Mouse (Mus musculus) CD8-positive naive resting alpha-beta T cell, adult 57 days (primary cell): ENCODE results near the gene Mad2l1bp. TPM values are rescaled to one million over a fixed set of nuclear protein-coding genes. Genes with fewer than 3 reads are reported as not detected.

ENCODE experiments used
- total RNA-seq: library from RNA; stranded (reverse); gene quantifications from one replicate; pipeline ENCODE4 v1.2.4, GENCODE M21; 2023

Gene Mad2l1bp
- 24.8 TPM for total RNA-seq

DNA sequence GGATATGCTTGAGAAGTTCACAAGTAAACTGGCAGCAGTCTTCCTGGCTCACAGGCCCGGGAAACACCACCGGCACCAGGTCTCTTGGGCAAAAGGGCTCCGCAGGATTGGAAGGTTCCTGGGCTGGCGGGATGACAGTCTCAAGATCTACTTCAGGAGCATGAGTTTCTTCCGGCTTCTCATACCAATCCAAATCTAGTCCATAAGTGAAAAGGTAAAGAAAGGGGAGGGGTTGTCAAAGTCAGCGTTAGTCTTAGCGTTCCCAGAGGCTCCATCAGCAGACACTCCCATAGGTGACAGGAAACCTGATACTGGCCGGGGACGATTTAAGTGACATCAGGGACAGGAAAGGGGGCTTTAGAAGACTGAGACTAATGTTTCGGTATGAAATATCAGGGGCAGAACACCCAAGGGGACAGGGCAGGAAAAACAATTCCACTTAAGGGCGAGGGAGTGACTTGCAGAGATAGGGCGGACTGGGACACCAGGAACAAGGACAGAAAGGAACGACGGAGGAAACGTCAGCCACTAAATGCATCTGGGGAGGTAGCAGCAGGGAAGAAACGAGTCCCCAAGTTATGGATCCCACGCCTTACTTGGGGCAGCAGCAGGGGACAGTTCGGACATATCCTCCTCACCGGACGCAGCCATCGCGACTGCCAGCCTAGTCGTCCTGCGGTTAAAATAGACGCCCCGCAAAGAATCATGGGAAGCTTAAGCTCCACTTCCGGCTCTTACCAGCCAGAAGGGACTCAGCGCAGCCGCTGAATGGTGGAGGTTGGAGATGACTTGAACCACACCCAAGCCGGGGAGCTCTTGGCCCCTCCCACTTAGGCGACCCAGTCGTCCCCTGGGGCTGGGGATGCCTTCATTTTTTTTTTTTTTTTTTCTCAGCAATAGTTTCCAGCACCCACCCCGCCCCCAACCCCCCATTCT lies at the start of gene Mad2l1bp:
Gene Mad2l1bp (minus strand): TSS at position 707 of the 936 bp plus-strand sequence.

DNA sequence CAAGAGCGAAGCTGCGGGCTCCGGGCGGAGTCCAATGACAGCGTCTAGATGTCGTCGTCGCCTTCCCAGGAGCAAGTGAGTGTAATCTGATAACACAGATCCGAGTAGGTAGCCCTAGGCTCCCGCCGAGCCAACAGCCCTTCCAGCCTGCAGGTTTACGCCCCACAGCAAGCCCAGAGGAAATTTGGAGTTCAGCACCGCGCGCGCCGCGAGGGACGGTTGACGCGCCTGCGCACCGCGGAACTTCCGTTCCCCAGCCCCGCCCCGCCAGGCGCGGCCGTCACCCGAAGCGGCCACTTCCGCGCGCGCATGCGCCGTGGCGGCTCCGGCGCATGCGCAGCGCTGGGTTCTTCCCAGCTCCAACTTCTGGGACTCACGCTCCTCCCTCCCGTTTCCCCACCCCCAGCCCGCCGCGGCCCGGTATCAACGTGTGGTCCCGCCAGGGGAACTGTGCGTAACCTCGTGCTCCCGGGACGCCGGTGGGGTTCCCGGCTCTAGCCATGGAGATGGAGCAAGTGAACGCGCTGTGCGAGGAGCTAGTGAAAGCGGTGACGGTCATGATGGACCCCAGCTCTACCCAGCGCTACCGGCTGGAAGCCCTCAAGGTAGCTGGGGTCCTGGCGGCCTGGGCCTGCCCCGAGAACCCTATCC lies 49.2 kb upstream of the Mad2l1bp start, which contains the start of the genes Polh and Xpo5:
Gene Polh (minus strand): TSS at position 225 of the 651 bp plus-strand sequence.
Gene Xpo5 (plus strand): TSS at position 362 of the 651 bp plus-strand sequence.

DNA sequence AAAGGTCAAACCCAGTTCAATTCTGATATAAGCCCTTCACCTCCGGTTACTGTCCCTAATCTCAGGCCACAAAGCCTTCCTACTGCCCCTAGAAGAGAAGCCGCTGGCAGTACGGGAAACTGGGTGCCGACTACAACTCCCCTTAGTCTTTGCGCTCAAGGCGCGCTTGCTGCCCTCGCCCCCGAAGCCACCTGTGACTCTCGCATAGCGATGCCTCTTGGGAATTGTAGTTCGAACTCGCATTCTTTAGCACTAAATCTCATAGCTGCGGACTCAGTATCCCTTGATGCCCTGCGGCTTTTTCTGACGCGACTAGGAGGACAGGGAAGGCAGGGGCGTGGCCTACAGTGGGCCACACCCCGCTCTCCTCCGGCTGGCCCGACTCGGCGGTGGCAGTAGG lies 7.3 kb upstream of the Mad2l1bp start, which contains the start of gene Gtpbp2:
Gene Gtpbp2 (plus strand): TSS at position 347 of the 400 bp plus-strand sequence.

DNA sequence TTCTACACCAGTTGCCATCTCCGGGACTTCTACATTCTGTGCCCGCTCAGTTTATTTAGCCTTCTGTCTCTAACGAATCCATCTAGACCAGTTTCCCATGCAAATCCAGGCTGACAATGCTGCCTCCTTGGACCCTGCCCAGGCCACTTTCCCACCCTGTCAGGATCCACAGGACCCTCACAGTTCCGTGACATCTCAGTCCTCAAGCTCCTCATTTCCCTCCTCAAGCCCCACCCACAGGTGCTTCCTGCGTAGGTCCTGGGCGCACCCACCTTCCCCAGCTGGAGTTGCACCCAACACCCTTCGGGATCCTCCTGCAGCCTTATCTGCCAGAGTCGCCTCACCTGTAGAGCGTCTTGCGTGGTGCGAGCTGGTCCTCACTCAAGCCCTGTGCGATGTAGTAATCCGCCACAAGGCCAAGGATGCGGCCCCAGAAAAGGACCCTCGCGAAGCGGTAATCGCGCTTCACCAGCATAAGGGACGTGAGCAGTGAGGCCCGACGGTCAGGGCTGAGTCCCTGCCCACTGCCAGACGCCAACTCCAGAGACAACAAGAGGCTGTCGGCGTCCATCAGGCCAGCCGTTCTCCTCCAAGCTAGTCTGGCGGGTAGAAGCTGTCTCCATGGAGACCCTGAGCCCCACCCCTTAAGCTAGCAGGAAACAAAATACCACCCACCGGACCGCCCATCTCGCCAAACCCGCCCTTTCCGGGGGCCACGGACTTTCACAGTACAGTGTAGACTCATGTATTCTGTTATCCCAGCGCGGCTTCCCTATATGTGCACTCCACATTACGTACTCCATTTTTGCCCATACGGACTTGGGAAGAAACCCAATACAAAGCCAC lies 9.6 kb downstream of the Mad2l1bp start, which contains the start of gene Rsph9:
Gene Rsph9 (minus strand): TSS at position 639 of the 846 bp plus-strand sequence.

DNA sequence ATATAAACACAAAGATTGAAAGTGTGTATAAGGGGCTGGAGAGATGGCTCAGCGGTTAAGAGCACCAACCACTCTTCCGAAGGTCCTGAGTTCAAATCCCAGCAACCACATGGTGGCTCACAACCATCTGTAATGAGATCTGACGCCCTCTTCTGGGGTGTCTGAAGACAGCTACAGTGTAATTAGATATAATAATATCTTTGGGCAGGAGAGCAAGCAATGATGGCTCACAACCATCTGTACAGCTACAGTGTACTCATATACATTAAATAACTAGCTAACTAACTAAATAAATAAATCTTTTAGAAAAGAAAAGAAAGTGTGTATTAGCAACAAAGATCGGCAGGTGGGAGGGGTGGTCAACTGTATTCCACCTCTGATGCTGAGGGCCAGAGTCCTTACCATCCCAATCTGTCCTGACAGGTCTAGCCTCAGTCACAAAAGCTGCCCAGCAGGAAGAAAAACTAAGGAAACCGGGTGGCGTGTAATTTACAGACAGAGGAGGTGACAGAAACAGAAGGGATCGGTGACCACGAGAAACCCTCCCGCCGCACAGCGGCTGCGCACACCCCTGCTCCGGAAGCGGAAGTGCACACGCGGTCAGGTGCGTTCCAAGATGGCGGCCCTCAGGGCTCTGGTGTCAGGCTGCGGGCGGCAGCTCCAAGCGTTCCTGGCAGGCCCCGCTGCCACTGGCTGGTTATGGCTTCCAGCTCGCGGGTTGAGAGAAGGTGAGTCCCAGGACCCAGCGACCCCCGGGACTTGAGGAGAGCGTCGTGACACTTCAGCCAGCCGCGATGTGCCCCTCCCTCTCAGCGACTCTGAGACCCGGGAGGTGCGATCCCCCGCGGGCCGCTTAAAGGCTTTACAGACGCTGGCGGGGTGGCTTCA lies 42.7 kb downstream of the Mad2l1bp start, which contains the start of gene Mrps18a:
Gene Mrps18a (plus strand): TSS at position 585 of the 888 bp plus-strand sequence.

Other genes starting within 250 kb of the Mad2l1bp start
- gene Vegfa, start 121.2 kb downstream of the Mad2l1bp start, total RNA-seq: 5.6 TPM
- gene Mrps18a, start 42.6 kb downstream of the Mad2l1bp start, total RNA-seq: 67.6 TPM
- gene Rsph9, start 9.3 kb downstream of the Mad2l1bp start, total RNA-seq: 1.4 TPM
- 191 TPM for gene Gtpbp2, start 7.5 kb upstream of the Mad2l1bp start, total RNA-seq
- gene Polh, start 49.1 kb upstream of the Mad2l1bp start, total RNA-seq: 12.9 TPM
- gene Xpo5, start 49.2 kb upstream of the Mad2l1bp start, total RNA-seq: 35.8 TPM
- gene Polr1c, start 94.5 kb upstream of the Mad2l1bp start, total RNA-seq: 64.0 TPM
- gene Yipf3, start 94.5 kb upstream of the Mad2l1bp start, total RNA-seq: 91.2 TPM
- 1.4 TPM for gene Lrrc73, start 100.0 kb upstream of the Mad2l1bp start, total RNA-seq
- 44.1 TPM for gene Tjap1, start 129.5 kb upstream of the Mad2l1bp start, total RNA-seq
- not detected for gene Dlk2, start 143.9 kb upstream of the Mad2l1bp start, total RNA-seq
- 14.4 TPM for gene Abcc10, start 174.8 kb upstream of the Mad2l1bp start, total RNA-seq
- 56.7 TPM for gene Zfp318, start 230.2 kb upstream of the Mad2l1bp start, total RNA-seq